Mouse (Mus musculus) heart, embryonic 15.5 days (tissue): ENCODE results near the gene Rhox7b. TPM values are rescaled to one million over a fixed set of nuclear protein-coding genes. Genes with fewer than 3 reads are reported as not detected.
"Not testable (repeated sequence)": the region's sequence is repeated elsewhere in the genome, so short reads cannot be mapped to it uniquely, and the experiment has no call there.

Experiments
- ATAC-seq: fragments of 200-750 bp; cut with Nextera tagmentation; replicated peaks from 2 replicates; pipeline ENCODE4 v1.8.0; 2017; ENCODE audit warnings: low read depth, moderate TSS enrichment; ENCODE audit not compliant: insufficient number of reproducible peaks, insufficient read depth, low FRiP score
- H3K27ac ChIP-seq: fragments of 300-500 bp; sonication (generic); 2 replicates; pipeline ENCODE4 v1.5.1; 2015; ENCODE audit warnings: mild to moderate bottlenecking, inconsistent platforms
- H3K27me3 ChIP-seq: fragments of 300-500 bp; sonication (generic); 2 replicates; pipeline ENCODE4 v1.6.1; 2015; ENCODE audit warnings: inconsistent platforms
- H3K36me3 ChIP-seq: fragments of 300-500 bp; sonication (generic); 2 replicates; pipeline ENCODE4 v1.6.1; 2015; ENCODE audit warnings: mild to moderate bottlenecking, inconsistent platforms
- H3K4me1 ChIP-seq: fragments of 300-500 bp; sonication (generic); replicated peaks from 2 replicates; pipeline ENCODE4 v1.6.1; 2015; ENCODE audit warnings: inconsistent platforms
- H3K4me2 ChIP-seq: fragments of 300-500 bp; sonication (generic); 2 replicates; pipeline ENCODE4 v1.6.1; 2015; ENCODE audit warnings: inconsistent platforms, mild to moderate bottlenecking, moderate library complexity
- H3K4me3 ChIP-seq: fragments of 300-500 bp; sonication (generic); 2 replicates; pipeline ENCODE4 v1.5.1; 2015; ENCODE audit warnings: mild to moderate bottlenecking, inconsistent platforms
- H3K9ac ChIP-seq: fragments of 300-500 bp; sonication (generic); 2 replicates; pipeline ENCODE4 v1.6.1; 2015; ENCODE audit warnings: mild to moderate bottlenecking, inconsistent platforms
- H3K9me3 ChIP-seq: fragments of 300-500 bp; sonication (generic); replicated peaks from 2 replicates; pipeline ENCODE4 v1.6.1; 2016; ENCODE audit warnings: inconsistent platforms
- WGBS: fragments of 180-500 bp; shearing (Covaris S2); methylation state at CpG from one replicate; pipeline ENCODE4 v1.1.7; 2015; ENCODE audit warnings: mixed read lengths; 5-methylcytosine and 5-hydroxymethylcytosine counted together
- polyA plus RNA-seq: library from polyadenylated mRNA; unstranded; fragments of >200 nt; fragmentation: Nextera tagmentation; extraction: Ambion mirVana; gene quantifications from 2 replicates; pipeline ENCODE4 v1.2.1, GENCODE M21; 2015

The Rhox7b gene
- polyA plus RNA-seq, result not detected in 2 replicates

DNA sequence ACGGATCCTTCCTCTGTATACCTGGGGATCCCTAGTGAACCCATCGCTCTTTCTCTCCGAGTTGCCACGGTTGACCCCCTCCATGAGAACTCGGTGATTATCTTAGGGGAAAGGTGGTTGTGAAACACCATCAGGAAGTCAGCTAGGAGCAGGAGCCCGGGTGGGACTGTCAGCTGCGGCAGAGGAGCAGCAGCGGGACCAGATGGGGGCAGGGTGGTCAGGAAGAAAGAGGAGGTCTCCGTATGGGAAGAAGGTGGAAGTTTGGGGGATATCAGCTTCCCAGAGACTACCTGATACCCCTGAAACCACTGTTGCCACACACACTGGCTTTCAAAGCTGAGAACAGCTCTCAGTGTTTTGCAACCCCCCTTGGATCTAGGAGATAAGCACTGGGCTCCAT is at the start of gene Rhox7b:
Gene Rhox7b (minus strand): TSS at position 101 of the 400 bp plus-strand sequence.
- not testable (repeated sequence) for H3K4me2 ChIP-seq, H3K27me3 ChIP-seq, ATAC-seq, H3K9me3 ChIP-seq, H3K4me3 ChIP-seq, H3K36me3 ChIP-seq, H3K4me1 ChIP-seq, H3K9ac ChIP-seq, H3K27ac ChIP-seq
- 60% methylated on average over 9 of the region's 9 CpGs for WGBS

DNA sequence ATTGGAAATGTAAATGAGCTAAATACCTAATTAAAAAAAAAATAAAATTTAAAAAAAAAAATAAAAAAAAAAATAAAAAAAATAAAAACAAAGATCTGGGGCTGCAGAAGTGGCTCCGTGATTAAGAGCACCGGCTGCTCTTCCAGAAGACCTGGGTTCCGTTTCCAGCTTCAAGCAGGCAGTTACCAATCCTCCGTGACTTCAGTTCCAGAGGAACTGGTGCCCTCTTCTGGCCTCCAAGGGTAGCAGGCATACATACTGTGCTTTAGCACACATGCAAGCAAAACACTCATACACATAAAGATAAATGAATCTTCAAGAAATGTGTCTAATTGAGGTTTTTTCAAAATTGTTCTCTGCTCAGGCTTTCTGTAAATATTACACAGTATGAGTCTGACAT is 19.3 kb upstream of the Rhox7b start:
- H3K27ac ChIP-seq, result no peak overlapping the region
- H3K9ac ChIP-seq, result no peak overlapping the region
- H3K4me1 ChIP-seq, result no peaks in the 10 kb centered on the region
- no peaks in the 10 kb centered on the region for H3K27me3 ChIP-seq
- no peak for ATAC-seq
- no peak overlapping the region for H3K4me3 ChIP-seq
- 74% methylated on average over 4 of the region's 4 CpGs for WGBS
- no peaks in the 10 kb centered on the region for H3K9me3 ChIP-seq
- H3K4me2 ChIP-seq, result no peak overlapping the region
- H3K36me3 ChIP-seq, result no peaks in the 10 kb centered on the region

DNA sequence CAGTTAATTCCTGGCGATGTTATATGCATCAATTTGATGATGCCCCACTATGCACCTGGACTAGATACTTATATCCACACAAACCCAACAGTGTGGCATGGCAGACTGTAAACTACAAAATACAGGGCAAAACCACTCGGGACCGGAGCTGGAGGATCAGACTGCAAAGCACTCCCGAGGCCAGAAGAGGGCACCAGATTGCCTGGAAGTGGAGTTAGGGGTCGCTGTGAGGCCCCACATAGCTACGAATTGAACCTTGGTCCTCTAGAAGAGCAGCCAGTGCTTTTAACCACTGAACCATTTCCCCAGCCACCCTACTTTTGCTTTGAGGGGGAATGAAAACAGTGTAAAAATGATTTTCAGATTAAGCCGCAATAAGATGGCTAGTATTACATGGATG is 11.5 kb upstream of the Rhox7b start:
- Histone ChIP-seq H3K4me3 (no peak overlapping the region), H3K9ac (no peak overlapping the region), H3K4me2 (no peak overlapping the region), H3K36me3 (no peaks in the 10 kb centered on the region), H3K27ac (no peak overlapping the region), H3K27me3 (no peaks in the 10 kb centered on the region), H3K4me1 (no peaks in the 10 kb centered on the region), H3K9me3 (no peaks in the 10 kb centered on the region)
- WGBS, result 46% methylated on average over 7 of the region's 7 CpGs
- no peak for ATAC-seq

DNA sequence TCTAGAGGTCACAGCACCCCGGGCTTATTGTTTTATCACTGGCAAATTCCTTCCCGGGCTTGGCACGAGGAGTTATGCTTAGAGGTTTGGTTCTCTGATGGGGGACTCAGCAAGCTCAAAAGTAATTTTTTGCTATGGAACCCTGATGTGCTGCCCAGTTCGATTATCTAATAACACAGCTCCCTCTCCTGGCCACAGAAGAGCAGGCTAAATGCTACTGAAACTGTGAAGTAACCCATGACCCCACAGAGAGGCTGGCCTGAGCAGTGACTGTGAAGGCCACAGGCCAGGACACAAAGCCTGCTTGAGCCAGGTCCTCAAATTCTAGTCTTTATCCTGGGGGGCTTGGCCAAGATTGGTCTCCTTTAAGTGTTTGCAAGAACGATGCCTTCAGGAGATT is 6.7 kb upstream of the Rhox7b start:
- H3K9me3 ChIP-seq, result no peaks in the 10 kb centered on the region
- H3K36me3 ChIP-seq, result no peaks in the 10 kb centered on the region
- no peaks in the 10 kb centered on the region for H3K27me3 ChIP-seq
- no peak overlapping the region for H3K4me3 ChIP-seq
- ATAC-seq, result no peak
- no peak overlapping the region for H3K4me2 ChIP-seq
- no peaks in the 10 kb centered on the region for H3K4me1 ChIP-seq
- no peak overlapping the region for H3K27ac ChIP-seq
- H3K9ac ChIP-seq, result no peak overlapping the region
- WGBS, result 56% methylated on average over 5 of the region's 5 CpGs

DNA sequence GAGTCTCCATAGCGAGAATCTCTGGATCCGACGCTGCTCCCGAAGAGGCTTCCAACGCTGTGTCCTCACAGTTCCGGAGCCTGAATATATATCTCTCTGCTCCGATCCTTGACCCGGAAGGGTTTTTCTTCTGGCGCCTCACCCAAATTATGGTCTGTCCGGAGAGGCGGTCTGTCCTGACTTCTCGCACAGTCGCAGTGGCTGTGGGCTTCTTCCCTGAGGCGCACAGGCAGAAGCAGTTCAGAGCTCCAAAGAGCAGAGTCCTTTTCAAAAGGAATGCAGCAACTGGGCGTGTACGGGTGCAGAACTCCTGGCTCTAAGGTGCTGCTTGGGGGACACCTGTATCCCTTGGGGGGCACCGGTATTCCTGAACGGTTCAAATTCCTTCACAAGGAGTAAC is 4.6 kb upstream of the Rhox7b start, which contains the start of gene Rhox9:
Gene Rhox9 (minus strand): TSS at position 101 of the 400 bp plus-strand sequence.
- not testable (repeated sequence) for H3K4me3 ChIP-seq, ATAC-seq, H3K4me2 ChIP-seq, H3K27ac ChIP-seq, H3K9me3 ChIP-seq, H3K36me3 ChIP-seq, H3K9ac ChIP-seq, H3K4me1 ChIP-seq, H3K27me3 ChIP-seq
- WGBS, result 86% methylated on average over 11 of the region's 18 CpGs

DNA sequence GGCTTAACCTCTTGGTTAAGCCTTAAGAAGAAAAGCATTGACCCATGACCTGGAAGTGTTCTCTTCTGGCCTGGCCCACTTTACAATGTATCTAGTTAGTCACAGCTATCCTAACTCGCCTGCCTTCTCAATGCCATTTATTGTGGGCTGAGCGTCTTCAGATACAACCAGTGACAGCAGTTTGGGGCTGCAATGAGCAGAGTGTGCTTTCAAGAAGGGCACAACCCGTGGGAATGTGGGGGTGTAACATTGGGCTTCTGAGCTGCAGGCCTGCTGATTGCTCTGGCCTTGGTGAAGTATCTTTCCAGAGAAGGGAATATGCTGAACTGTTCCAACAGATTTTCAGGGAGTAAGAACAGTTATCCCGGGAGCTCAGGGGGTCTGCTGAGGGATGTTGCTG is 18.2 kb downstream of the Rhox7b start, which contains the start of gene Rhox8:
Gene Rhox8 (minus strand): TSS at position 101 of the 400 bp plus-strand sequence.
- H3K27me3 ChIP-seq, result no peaks in the 10 kb centered on the region
- no peak within 1 kb of the TSS for H3K27ac ChIP-seq
- H3K9me3 ChIP-seq, result no peaks in the 10 kb centered on the region
- no peak within 1 kb of the TSS for H3K9ac ChIP-seq
- no peak within 1 kb of the TSS for H3K4me2 ChIP-seq
- no peak within 1 kb of the TSS for H3K4me3 ChIP-seq
- H3K36me3 ChIP-seq, result no peaks in the 10 kb centered on the region
- H3K4me1 ChIP-seq, result no peaks in the 10 kb centered on the region
- WGBS, result 75% methylated on average over 4 of the region's 4 CpGs
- ATAC-seq, result no peak

DNA sequence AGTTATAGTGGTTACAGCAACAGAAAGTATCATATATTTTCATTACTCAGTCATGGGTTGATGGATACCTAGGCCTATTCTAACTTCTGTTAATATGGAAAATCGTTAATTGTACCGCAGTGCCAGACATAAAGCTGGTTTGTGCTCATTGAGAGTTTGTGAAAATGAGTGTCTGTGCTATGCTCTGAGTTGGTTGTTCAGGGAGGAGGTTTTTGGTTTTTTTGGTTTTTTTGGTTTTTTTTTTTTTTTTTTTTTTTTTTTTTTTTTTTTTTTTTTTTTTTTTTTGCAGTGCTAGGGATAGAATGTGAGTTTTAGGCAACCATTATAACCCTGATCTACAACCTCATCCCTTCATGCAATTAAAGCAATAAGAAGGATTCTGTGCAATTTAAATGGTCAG is 25.4 kb downstream of the Rhox7b start:
- 95% methylated on average over 2 of the region's 2 CpGs for WGBS
- H3K4me3 ChIP-seq, result no peak overlapping the region
- ATAC-seq, result no peak
- no peaks in the 10 kb centered on the region for H3K27me3 ChIP-seq
- no peak overlapping the region for H3K27ac ChIP-seq
- H3K4me2 ChIP-seq, result no peak overlapping the region
- no peaks in the 10 kb centered on the region for H3K9me3 ChIP-seq
- no peak overlapping the region for H3K9ac ChIP-seq
- H3K4me1 ChIP-seq, result no peaks in the 10 kb centered on the region
- no peaks in the 10 kb centered on the region for H3K36me3 ChIP-seq

Other genes with a start within 250 kb of the Rhox7b start
- not detected in 2 replicates for gene Rhox4g, start 245.9 kb downstream of the Rhox7b start, polyA plus RNA-seq
- not detected in 2 replicates for gene Rhox3h, start 228.5 kb downstream of the Rhox7b start, polyA plus RNA-seq
- gene Rhox2h, start 224.0 kb downstream of the Rhox7b start, polyA plus RNA-seq, result not detected in 2 replicates
- 11.0 and 12.3 TPM in 2 replicates for gene Rhox5, start 92.4 kb downstream of the Rhox7b start, polyA plus RNA-seq
- gene Rhox6, start 70.3 kb downstream of the Rhox7b start, polyA plus RNA-seq, result not detected in 2 replicates
- gene Rhox7a, start 65.5 kb downstream of the Rhox7b start, polyA plus RNA-seq, result not detected in 2 replicates
- 0.10 TPM in 1 of 2 replicates, not detected in the other for gene Rhox8, start 18.3 kb downstream of the Rhox7b start, polyA plus RNA-seq
- not detected in 2 replicates for gene Rhox9, start 4.5 kb upstream of the Rhox7b start, polyA plus RNA-seq
- not detected in 2 replicates for gene Btg1-ps1, start 121.6 kb upstream of the Rhox7b start, polyA plus RNA-seq
- gene Btg1-ps2, start 145.9 kb upstream of the Rhox7b start, polyA plus RNA-seq, result not detected in 2 replicates
- gene Rhox10, start 169.2 kb upstream of the Rhox7b start, polyA plus RNA-seq, result not detected in 2 replicates
- not detected in 2 replicates for gene Rhox11, start 187.9 kb upstream of the Rhox7b start, polyA plus RNA-seq
- not detected in 2 replicates for gene Rhox12, start 213.7 kb upstream of the Rhox7b start, polyA plus RNA-seq
- not detected in 2 replicates for gene Rhox13, start 224.0 kb upstream of the Rhox7b start, polyA plus RNA-seq